Mouse (Mus musculus): ENCODE measurements at regions not wholly inside any gene's neighbourhood (a gene's known extent, or its start where the extent isn't known, plus 50 kb on each side); places are given as distances from the start of the nearest gene placed in this dataset.
A peak's percentile ranks its signal among the peaks of the same experiment; 100 is the strongest.

- Histone ChIP-seq H3K36me3 (ENCODE audit: control insufficient read depth, insufficient read depth, low read length) (no peaks in the 10 kb centered on the region), H3K27me3 (ENCODE audit: control insufficient read depth, insufficient read depth, low read length) (no peaks in the 10 kb centered on the region), H3K4me2 (ENCODE audit: low read depth, low read length, severe bottlenecking) (no peak overlapping the region), H3K27ac (ENCODE audit: low read depth, low read length) (no peak overlapping the region), H3K9me3 (ENCODE audit: control insufficient read depth, low read length) (no peaks in the 10 kb centered on the region; the same call in 1 of the 2 replicates), H3K4me3 (ENCODE audit: low read depth, low read length) (no peak overlapping the region), H3K9ac (ENCODE audit: low read length) (no peak overlapping the region), H3K4me1 (replicated peaks; ENCODE audit: control insufficient read depth, insufficient read depth, low read length) (no peaks in the 10 kb centered on the region)
- 61% methylated on average over 4 of the region's 4 CpGs for WGBS
- DNase-seq (ENCODE audit: low spot score) (no peak), ATAC-seq (replicated peaks; ENCODE audit: low FRiP score) (no peak)
Measured at GRCm38 (mm10) chr4:142838363-142838964, 374.3 kb downstream of the Prdm2 start.

GRCm38 (mm10) chr4:142837636-142838035 is 375.2 kb downstream of the Prdm2 start:
- no peak overlapping the region for H3K9ac ChIP-seq (ENCODE audit: low read length)
- H3K4me3 ChIP-seq (ENCODE audit: low read depth, low read length): no peak overlapping the region
- H3K27me3 ChIP-seq (ENCODE audit: control insufficient read depth, insufficient read depth, low read length): no peaks in the 10 kb centered on the region
- H3K9me3 ChIP-seq (ENCODE audit: control insufficient read depth, low read length): no peaks in the 10 kb centered on the region; the same call in 1 of the 2 replicates
- no peak overlapping the region for H3K27ac ChIP-seq (ENCODE audit: low read depth, low read length)
- no peaks in the 10 kb centered on the region for H3K36me3 ChIP-seq (ENCODE audit: control insufficient read depth, insufficient read depth, low read length)
- no peaks in the 10 kb centered on the region for H3K4me1 ChIP-seq (replicated peaks; ENCODE audit: control insufficient read depth, insufficient read depth, low read length)
- WGBS: 76% methylated on average over 4 of the region's 4 CpGs
- DNase-seq (ENCODE audit: low spot score) (no peak), ATAC-seq (replicated peaks; ENCODE audit: low FRiP score) (no peak)
- H3K4me2 ChIP-seq (ENCODE audit: low read depth, low read length, severe bottlenecking): no peak overlapping the region

- DNase-seq (ENCODE audit: low spot score): no peak
- no peak for ATAC-seq (replicated peaks; ENCODE audit: low FRiP score)
- H3K9ac ChIP-seq (ENCODE audit: low read length): no peak overlapping the region
- peaks cover 13% of the 10 kb centered on the region for H3K4me1 ChIP-seq (replicated peaks; ENCODE audit: control insufficient read depth, insufficient read depth, low read length)
- WGBS: 84% methylated on average over 7 of the region's 7 CpGs
- no peak overlapping the region for H3K4me2 ChIP-seq (ENCODE audit: low read depth, low read length, severe bottlenecking)
- H3K36me3 ChIP-seq (ENCODE audit: control insufficient read depth, insufficient read depth, low read length): no peaks in the 10 kb centered on the region
- no peak overlapping the region for H3K4me3 ChIP-seq (ENCODE audit: low read depth, low read length)
- H3K27ac ChIP-seq (ENCODE audit: low read depth, low read length): no peak overlapping the region
- no peaks in the 10 kb centered on the region for H3K27me3 ChIP-seq (ENCODE audit: control insufficient read depth, insufficient read depth, low read length)
- no peaks in the 10 kb centered on the region for H3K9me3 ChIP-seq (ENCODE audit: control insufficient read depth, low read length)
Measured at GRCm38 (mm10) chr4:142829711-142830110, 383.1 kb downstream of the Prdm2 start.

- Histone ChIP-seq H3K27me3 (ENCODE audit: control insufficient read depth, insufficient read depth, low read length) (no peaks in the 10 kb centered on the region), H3K9me3 (ENCODE audit: control insufficient read depth, low read length) (no peaks in the 10 kb centered on the region), H3K4me1 (replicated peaks; ENCODE audit: control insufficient read depth, insufficient read depth, low read length) (peaks cover 13% of the 10 kb centered on the region), H3K27ac (ENCODE audit: low read depth, low read length) (peak overlapping the region; percentile 2; the same call in 1 of the 2 replicates), H3K9ac (ENCODE audit: low read length) (no peak overlapping the region), H3K4me2 (ENCODE audit: low read depth, low read length, severe bottlenecking) (no peak overlapping the region), H3K36me3 (ENCODE audit: control insufficient read depth, insufficient read depth, low read length) (no peaks in the 10 kb centered on the region), H3K4me3 (ENCODE audit: low read depth, low read length) (no peak overlapping the region)
- whole genome bisulfite sequencing: 18% methylated on average over 10 of the region's 10 CpGs
- ATAC-seq (replicated peaks; ENCODE audit: low FRiP score) (no peak), DNase-seq (ENCODE audit: low spot score) (no peak)
Measured at GRCm38 (mm10) chr4:142828969-142829368, 383.8 kb downstream of the Prdm2 start.

GRCm38 (mm10) chr4:142826250-142826893 is 386.4 kb downstream of the Prdm2 start:
- 33% methylated on average over 13 of the region's 13 CpGs for WGBS

GRCm38 (mm10) chr4:142825786-142826185 is 387.0 kb downstream of the Prdm2 start:
- no peak for DNase-seq (ENCODE audit: low spot score)
- Histone ChIP-seq H3K9me3 (ENCODE audit: control insufficient read depth, low read length) (no peaks in the 10 kb centered on the region), H3K4me2 (ENCODE audit: low read depth, low read length, severe bottlenecking) (peak overlapping the region; percentile 22; the same call in 1 of the 2 replicates), H3K27me3 (ENCODE audit: control insufficient read depth, insufficient read depth, low read length) (no peaks in the 10 kb centered on the region), H3K4me3 (ENCODE audit: low read depth, low read length) (no peak overlapping the region), H3K36me3 (ENCODE audit: control insufficient read depth, insufficient read depth, low read length) (no peaks in the 10 kb centered on the region), H3K9ac (ENCODE audit: low read length) (no peak overlapping the region), H3K4me1 (replicated peaks; ENCODE audit: control insufficient read depth, insufficient read depth, low read length) (peaks cover 13% of the 10 kb centered on the region), H3K27ac (ENCODE audit: low read depth, low read length) (no peak overlapping the region)
- 8% methylated on average over 5 of the region's 5 CpGs for WGBS
- ATAC-seq (replicated peaks; ENCODE audit: low FRiP score): peak; percentile 51

More at GRCm38 (mm10) chr4:142826250-142826893, 386.4 kb downstream of the Prdm2 start:
- H3K36me3 ChIP-seq (ENCODE audit: control insufficient read depth, insufficient read depth, low read length): no peaks in the 10 kb centered on the region
- H3K27ac ChIP-seq (ENCODE audit: low read depth, low read length): no peak overlapping the region
- no peak overlapping the region for H3K4me3 ChIP-seq (ENCODE audit: low read depth, low read length)
- H3K9me3 ChIP-seq (ENCODE audit: control insufficient read depth, low read length): no peaks in the 10 kb centered on the region
- H3K27me3 ChIP-seq (ENCODE audit: control insufficient read depth, insufficient read depth, low read length): no peaks in the 10 kb centered on the region
- H3K9ac ChIP-seq (ENCODE audit: low read length): no peak overlapping the region
- peak; percentile 53 for DNase-seq (ENCODE audit: low spot score)
- peak overlapping the region; percentile 22; the same call in 1 of the 2 replicates for H3K4me2 ChIP-seq (ENCODE audit: low read depth, low read length, severe bottlenecking)
- ATAC-seq (replicated peaks; ENCODE audit: low FRiP score): peak; percentile 78
- H3K4me1 ChIP-seq (replicated peaks; ENCODE audit: control insufficient read depth, insufficient read depth, low read length): peaks cover 13% of the 10 kb centered on the region

GRCm38 (mm10) chr4:142818440-142818839 is 394.4 kb downstream of the Prdm2 start:
- WGBS: 83% methylated on average over 6 of the region's 6 CpGs
- no peak overlapping the region for H3K4me2 ChIP-seq (ENCODE audit: low read depth, low read length, severe bottlenecking)
- no peaks in the 10 kb centered on the region for H3K4me1 ChIP-seq (replicated peaks; ENCODE audit: control insufficient read depth, insufficient read depth, low read length)
- no peaks in the 10 kb centered on the region for H3K27me3 ChIP-seq (ENCODE audit: control insufficient read depth, insufficient read depth, low read length)
- H3K9me3 ChIP-seq (ENCODE audit: control insufficient read depth, low read length): no peaks in the 10 kb centered on the region
- H3K27ac ChIP-seq (ENCODE audit: low read depth, low read length): no peak overlapping the region
- H3K36me3 ChIP-seq (ENCODE audit: control insufficient read depth, insufficient read depth, low read length): no peaks in the 10 kb centered on the region
- ATAC-seq (replicated peaks; ENCODE audit: low FRiP score) (no peak), DNase-seq (ENCODE audit: low spot score) (no peak)
- H3K9ac ChIP-seq (ENCODE audit: low read length): no peak overlapping the region
- H3K4me3 ChIP-seq (ENCODE audit: low read depth, low read length): no peak overlapping the region

- H3K27me3 ChIP-seq (ENCODE audit: control insufficient read depth, insufficient read depth, low read length): no peaks in the 10 kb centered on the region
- H3K36me3 ChIP-seq (ENCODE audit: control insufficient read depth, insufficient read depth, low read length): no peaks in the 10 kb centered on the region
- H3K27ac ChIP-seq (ENCODE audit: low read depth, low read length): no peak overlapping the region
- H3K4me3 ChIP-seq (ENCODE audit: low read depth, low read length): no peak overlapping the region
- no peak for DNase-seq (ENCODE audit: low spot score)
- ATAC-seq (replicated peaks; ENCODE audit: low FRiP score): no peak
- no peaks in the 10 kb centered on the region for H3K9me3 ChIP-seq (ENCODE audit: control insufficient read depth, low read length)
- H3K4me2 ChIP-seq (ENCODE audit: low read depth, low read length, severe bottlenecking): no peak overlapping the region
- 87% methylated on average over 1 of the region's 1 CpGs for WGBS
- H3K4me1 ChIP-seq (replicated peaks; ENCODE audit: control insufficient read depth, insufficient read depth, low read length): no peaks in the 10 kb centered on the region
- H3K9ac ChIP-seq (ENCODE audit: low read length): no peak overlapping the region
Measured at GRCm38 (mm10) chr4:142816986-142817385, 395.8 kb downstream of the Prdm2 start.

- Histone ChIP-seq H3K9ac (ENCODE audit: low read length) (no peak overlapping the region), H3K36me3 (ENCODE audit: control insufficient read depth, insufficient read depth, low read length) (no peaks in the 10 kb centered on the region), H3K9me3 (ENCODE audit: control insufficient read depth, low read length) (no peaks in the 10 kb centered on the region), H3K4me1 (replicated peaks; ENCODE audit: control insufficient read depth, insufficient read depth, low read length) (no peaks in the 10 kb centered on the region), H3K4me2 (ENCODE audit: low read depth, low read length, severe bottlenecking) (no peak overlapping the region), H3K27ac (ENCODE audit: low read depth, low read length) (no peak overlapping the region), H3K27me3 (ENCODE audit: control insufficient read depth, insufficient read depth, low read length) (no peaks in the 10 kb centered on the region), H3K4me3 (ENCODE audit: low read depth, low read length) (no peak overlapping the region)
- DNase-seq (ENCODE audit: low spot score) (peak; percentile 42), ATAC-seq (replicated peaks; ENCODE audit: low FRiP score) (no peak)
- 86% methylated on average over 2 of the region's 2 CpGs for WGBS
Measured at GRCm38 (mm10) chr4:142803819-142804218, 409.0 kb downstream of the Prdm2 start.
